Mouse (Mus musculus): ENCODE measurements around the gene Tenm3.

Tenm3 gene

DNA sequence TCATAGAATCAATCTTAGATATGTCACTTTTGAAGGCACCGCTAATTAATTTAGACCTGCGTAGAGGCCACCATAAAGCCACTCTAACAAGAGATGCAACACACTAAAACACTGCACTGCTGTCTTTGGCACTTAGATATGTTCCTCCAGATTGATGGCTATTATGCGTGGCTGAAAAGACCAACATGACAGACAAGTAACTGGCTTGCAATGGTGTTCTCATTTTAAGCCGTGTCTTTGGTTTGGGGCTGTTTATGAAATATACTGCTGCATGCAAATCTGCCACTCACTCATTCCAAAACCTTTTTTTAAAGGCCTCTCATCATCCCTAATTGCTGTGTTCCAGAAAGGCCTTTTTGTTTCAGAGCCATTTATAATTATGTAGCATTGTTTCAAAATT lies 398.1 kb downstream of the Tenm3 start:
- DNase-seq: no peak

DNA sequence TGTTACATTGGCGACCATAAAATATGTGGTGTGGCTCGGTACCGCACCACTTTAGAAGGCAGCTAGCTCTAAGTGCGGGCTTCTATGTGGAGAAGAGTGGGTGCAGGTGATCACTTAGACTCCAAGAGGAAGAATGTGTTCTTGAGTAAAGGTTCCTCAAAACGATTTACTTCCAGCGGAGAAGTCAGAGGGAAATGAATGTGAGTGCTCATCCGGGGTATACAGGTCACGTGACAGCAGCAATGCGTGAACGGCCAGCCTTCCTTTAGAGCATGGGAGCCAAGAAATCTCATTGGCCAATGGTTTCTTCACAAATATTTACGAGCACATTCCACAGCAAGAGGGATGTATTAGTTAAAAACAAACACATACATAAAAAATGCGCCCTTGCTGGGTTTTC lies 404.3 kb downstream of the Tenm3 start:
- DNase-seq: no peak

DNA sequence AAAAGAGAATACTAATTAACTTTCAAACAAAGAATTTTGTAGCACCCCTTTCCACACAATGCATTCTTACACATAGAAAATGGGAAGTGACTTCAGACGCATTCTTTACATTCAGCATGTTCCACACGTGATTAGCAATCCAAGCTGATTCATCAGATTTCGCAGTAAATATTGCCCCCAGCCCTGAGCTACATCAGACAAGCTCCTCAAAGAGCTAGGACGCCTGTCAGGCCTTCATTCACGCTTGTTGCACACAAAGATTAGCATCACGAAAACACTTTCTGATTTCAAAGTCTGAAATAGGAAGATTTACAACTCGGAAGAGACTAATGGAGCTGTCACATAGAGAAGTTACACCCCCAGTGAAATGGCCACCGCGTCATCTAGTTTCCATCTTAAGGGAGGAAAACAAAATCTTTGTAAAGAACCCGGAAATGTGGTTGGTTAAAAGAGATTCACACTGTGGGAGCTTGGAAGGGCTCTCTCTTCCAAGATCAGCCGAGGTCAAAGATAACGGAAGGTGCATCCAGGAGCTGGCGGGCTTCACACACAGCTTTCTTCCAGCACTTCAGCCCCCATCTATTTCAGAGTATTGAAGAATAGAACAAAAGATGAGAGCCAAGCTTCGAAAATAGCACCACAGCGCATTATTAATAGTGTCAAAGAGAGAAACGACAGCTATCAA lies 406.1 kb downstream of the Tenm3 start:
- no peak for DNase-seq

DNA sequence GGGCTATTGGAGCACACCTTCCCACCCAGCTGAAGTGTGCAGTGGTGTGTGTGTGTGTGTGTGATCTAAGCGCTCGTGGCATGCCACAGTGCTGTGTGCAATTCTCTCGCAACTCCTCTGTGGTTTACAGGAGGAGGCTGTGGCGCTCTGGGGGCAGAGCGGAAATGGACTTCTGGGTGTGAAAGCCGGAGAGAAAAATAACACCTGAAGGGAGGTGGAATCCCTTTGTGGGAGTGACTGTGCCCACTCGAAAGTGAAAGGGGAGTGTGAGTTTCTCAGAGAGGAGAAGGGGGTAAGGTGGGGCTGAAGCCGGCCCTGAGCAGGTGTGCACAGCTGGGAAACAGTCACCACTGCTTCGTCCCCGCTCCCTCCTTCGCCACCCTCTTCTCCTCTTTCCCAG lies 418.6 kb downstream of the Tenm3 start:
- DNase-seq: no peak

DNA sequence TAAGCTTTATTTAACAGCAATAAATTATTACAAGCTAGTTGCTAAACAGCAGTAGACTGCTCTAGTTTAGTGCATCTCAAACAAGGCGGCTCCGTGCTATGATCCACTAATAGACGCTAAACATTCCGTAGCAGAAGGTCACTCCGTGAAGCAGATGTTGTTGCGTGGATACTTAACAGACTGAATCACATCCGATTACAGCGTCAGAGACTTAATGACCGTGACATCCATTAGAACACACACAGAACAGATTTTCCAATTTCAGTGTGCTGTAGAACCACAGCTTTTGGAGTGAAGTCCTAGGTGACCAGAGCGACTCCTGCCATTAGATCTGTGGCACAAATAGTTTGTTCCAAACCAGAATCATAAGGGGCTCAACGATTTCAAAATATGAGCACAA lies 426.0 kb downstream of the Tenm3 start:
- no peak for DNase-seq

DNA sequence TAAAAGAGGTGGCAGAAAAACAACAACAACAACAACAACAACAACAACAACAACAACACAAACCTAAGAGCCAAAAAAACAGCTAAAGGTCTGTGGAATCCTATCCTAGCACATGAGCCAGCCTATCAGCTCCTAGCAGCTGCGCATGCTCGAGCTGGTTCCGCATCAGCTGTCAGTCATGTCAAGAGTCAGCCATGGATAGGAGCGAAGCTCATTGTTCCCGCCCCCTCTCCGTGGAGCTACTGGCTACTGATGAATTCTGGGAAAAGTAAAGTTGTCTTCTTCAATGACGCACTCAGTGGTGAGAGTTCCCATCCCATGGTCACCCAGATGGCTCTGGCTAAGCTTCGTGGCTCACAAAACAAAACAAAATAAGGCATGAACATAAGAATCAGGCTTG lies 432.8 kb downstream of the Tenm3 start:
- no peak for DNase-seq

DNA sequence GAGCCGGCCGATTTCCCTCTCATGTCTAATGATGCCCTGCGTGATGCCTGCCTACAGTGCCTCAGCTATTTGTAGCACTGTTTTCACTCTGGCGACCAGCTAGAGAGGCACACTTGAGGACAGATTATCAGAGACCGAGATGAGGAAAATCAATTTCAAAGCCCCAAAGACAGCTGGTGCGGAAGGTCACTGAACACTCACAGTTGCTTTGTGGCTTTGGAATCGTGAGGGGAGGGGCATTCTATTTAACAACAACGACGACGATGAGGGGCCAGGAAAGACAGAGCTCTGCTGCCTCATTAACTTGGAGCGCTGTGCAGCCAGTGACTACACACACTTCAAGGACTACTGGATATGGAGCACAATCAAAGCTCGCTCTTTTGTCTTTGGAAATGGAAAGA lies 443.2 kb downstream of the Tenm3 start:
- DNase-seq: no peak

DNA sequence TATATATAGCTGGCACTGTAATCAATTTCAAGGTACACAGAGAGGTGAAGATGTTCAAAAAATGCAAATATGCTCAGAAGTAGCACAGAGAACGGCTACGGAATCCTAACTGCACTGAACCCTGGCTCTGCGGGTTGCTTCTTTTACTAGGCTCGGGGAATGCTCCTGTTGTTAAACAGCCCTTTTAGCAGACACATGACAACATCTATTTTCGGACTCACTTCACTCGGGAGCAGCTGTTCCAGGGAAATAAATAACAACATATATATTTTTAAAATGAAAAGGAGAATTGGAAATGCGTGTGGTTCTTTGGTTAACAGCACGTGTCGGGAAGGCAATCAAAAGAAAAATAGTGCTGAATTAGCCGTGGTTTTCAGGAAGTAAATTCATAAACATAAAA lies 457.9 kb downstream of the Tenm3 start:
- no peak for DNase-seq

DNA sequence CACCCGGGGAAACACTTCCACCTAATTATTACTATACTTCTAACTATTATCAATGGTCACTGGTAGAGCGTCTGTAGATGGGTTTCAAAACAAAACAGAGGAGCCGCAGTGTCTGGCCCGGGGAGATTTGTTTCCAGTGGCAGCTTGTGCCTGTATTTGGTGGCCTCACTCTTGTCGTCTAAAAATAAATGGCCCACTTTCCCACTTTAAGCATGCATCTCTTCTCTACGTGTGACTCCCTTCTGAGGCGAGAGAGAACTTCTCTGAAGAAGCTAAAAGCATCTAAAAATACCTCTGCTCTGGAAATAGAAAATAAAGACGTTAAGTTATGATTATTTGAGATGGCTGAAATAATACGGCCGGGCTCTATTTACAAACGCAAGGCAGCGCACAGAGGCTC lies 463.7 kb downstream of the Tenm3 start:
- no peak for DNase-seq

DNA sequence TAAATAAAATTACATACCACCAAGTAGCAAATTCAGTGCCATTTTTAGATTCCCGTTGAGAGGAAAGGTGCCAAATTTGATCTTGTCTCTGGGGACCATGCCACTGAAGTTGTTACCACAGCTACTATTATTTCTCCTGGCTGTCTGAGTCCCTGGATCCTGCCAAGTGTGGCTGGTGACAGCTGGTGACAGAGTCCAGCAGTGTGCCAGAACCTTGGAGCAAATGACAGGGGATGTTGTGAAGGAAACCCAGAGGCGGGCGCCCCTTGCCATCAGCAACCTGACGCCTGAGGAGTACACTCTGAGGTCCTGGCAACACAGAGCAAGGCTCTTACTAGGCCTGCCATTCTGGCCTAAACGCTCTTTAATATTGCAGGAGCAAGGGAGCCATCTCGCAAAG lies 467.0 kb downstream of the Tenm3 start:
- peak; percentile 43 for DNase-seq

DNA sequence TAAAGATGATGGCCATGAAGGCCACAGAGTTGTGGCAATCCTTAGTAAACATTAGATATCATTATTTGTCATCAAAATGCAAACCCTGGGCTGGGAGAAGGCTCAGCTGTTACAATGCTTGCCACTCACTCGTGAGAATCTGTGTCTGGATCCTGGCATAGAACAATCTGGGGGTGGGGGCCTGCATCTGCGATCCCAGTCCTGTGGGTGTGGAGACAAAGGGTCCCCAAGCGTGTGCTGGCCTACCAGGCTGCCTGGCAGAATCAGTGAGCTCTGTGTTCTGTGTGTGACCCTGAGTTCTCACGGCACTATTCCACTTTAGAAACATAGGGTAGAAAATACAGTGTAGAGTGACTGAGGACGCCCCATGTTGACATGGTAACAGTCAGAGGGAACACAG lies 468.6 kb downstream of the Tenm3 start:
- no peak for DNase-seq

DNA sequence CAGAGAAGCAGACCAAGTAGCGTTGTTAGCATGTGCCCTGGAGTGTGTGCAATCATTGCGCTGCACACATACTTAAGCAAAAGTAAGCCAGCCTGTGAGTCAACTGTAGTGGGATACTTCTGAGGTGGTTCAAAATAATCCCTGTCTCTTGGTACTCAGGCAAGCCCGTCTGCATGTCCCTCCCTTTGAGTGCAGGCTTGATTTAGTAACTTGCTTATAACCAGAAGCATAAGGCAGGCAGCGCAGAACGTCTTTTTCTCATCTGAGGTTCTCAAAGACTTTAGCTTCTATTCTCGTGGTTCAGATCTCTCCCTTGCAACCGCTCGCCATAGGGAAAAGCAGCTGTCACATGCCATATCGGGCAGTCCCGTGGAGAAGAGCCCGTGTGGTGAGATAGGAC lies 470.3 kb downstream of the Tenm3 start:
- no peak for DNase-seq

DNA sequence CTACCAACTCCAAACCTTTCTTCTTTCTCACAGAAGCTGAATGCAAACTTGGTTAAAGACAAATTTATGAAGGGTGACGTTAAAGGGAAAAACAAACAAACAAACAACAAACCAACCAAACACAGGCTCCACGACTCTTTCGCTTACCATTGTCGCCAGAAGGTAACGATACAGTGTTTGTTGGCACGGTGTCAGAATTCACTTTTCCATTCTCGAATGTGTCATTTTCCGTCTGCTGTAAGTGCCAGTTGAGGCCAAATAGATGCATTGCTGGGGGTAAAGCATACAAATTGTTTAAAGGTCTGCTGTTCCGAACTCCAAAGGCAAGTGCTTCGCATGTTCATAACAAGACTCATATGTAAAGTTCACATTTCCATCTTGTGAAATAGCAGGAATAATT lies 476.6 kb downstream of the Tenm3 start:
- no peak for DNase-seq

DNA sequence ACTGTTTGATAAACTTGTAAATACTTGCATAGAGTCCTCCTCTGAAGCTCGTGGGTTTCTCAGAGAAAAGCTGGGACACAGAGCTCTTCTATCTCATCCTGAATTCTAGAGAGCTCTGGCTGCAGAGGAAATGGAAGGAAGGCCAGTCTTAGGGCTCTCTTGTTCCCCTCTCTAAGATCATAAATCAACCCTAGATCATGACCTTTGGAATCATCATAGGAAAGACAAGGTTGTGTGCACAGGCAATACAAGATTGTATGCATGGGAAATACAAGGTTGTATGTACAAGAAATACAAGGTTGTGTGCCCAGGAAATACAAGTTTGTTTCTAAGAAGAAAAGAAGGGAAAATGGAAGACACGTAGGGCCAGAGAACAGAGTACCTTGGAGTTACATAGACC lies 486.9 kb downstream of the Tenm3 start:
- no peak for DNase-seq

DNA sequence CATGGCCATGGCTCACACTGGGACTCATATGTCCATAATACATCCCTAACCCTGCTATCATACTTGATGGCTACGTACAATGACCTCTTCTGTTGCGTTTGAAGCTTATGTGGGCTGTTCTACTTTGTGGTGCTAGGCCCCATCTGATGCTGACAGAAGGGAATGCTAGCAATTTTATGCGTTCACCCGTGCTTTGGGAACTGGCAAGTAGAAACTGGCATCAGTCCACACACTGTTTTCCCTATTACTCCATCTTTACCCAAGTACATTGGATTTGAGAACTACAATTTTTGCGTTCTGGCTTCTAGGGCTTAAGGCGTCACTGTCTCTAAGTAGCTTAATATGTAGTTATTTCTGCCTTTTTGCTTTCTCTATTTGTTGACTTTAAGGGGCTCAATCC lies 490.3 kb downstream of the Tenm3 start:
- no peak for DNase-seq

DNA sequence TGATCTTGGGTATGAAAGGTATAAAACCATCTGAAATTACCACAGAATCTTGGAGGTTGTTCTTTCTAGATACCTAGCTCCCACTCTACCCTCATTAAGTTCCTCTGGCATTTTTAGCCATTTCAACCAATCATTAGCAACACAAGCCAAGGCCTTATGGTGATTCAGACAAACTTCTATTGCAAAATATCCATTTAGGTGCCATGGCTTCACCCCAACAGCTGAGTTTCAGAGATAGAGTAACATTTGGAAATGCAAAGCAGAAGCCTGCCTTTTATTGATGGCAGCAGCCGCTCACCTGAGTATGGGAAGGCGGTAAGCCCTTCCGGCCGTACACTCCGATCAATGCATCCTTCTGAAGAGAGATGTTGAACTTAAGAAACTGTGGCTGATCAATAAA lies 494.9 kb downstream of the Tenm3 start:
- DNase-seq: no peak

DNA sequence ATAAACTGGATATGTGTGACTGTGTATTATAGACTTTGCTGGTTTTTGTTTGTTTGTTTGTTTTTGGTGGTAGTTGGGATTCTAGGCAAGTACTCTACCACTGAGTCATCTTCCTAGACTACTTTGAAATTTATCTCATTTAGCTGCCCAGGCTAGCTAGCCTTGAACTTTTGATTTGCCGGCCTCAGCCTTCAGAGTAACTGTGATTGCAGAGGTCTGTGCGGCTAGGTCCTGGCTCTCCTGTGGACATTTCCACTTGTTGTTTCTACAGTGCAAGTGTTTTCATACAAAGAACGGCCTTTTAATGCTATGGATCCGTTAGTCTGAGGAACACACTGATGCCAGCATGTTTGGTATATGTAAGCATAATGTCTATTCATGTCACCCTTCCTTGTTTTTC lies 495.4 kb downstream of the Tenm3 start:
- no peak for DNase-seq

DNA sequence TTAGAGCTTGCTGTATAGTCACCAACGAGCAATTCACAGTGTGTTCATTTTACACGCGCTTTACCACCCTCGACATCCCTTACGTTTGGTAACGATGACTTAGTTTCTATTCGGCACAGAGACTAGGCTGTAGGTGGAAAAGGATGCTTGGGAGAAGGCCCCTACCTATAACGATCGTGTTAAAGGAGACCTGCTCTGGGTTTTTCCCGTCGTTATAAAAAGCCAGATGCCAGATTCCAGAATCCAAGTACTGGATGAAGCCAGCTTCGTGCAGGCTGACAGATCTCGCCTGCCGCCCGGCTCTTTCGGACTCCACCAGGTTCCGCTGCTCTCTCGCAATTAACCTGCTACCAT lies 500.7 kb downstream of the Tenm3 start:
- no peak for DNase-seq

DNA sequence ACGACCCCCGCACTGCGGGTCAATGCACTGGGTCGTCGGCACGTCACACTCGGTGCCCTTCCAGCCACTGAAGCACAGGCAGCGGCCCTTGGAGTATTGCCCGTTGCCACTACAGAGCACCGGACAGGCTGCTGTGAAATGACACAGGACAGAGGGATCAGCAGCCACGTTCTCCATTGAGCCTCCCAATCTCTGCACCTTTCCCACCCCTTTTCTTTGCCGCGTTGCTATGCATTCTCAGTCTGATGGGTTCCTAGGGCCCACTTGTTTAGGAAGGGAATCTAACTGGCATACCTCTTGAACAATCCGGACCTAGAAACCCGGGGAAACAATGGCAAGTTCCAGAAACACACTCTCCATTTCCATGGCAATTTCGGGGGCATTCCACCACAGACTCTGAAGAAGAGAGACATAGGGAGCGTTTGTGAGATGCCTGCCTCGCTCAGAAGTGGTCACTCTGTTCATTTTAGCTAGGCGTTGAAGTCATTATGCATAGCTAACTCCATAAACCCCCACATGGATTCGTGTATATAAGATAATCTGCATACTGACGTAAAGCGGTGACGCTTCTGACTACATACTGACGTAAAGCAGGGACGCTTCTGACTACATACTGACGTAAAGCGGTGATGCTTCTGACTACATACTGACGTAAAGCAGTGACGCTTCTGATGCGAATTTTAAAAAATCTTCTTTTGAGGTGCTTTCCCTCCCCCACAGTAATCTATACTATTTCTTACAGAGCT lies 501.3 kb downstream of the Tenm3 start:
- DNase-seq: peak; percentile 27

DNA sequence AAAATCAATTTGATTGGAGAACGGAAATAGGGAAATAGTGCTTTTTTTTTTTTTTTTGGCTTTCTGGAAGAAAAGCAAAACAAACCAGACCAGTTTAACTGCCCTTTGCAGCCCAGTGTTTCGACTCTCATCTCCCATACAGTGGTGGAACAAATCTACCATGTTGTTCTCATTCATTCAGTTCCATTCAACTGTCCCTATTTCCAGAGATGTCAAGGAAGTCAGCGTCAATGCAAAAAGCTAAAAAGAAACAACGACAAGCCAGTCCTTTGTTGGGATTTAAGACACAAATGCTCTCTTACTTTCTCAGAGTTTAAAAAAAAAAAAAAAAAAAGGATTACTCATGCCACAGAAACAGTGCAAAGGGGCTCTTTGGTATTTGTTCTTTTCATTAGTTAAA lies 502.1 kb downstream of the Tenm3 start:
- no peak for DNase-seq

DNA sequence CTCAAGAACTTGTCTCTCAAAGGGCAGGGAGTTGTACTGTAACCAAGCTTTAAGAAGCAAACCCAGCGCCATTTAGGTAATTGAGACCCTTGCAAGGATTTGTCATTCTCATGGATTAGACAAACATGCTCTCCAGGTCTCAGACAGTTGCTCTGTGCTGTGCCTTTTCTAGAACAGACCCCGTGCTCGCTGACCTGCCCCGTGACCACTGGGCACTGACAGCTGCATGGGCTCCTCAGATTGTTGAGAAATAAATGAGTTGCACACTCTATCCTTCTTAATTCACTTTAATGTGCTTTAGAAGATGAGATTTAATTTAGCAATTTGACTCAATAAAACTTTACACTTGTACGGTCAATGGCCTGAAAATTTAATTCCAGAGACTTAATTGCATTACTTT lies 502.5 kb downstream of the Tenm3 start:
- DNase-seq: no peak

DNA sequence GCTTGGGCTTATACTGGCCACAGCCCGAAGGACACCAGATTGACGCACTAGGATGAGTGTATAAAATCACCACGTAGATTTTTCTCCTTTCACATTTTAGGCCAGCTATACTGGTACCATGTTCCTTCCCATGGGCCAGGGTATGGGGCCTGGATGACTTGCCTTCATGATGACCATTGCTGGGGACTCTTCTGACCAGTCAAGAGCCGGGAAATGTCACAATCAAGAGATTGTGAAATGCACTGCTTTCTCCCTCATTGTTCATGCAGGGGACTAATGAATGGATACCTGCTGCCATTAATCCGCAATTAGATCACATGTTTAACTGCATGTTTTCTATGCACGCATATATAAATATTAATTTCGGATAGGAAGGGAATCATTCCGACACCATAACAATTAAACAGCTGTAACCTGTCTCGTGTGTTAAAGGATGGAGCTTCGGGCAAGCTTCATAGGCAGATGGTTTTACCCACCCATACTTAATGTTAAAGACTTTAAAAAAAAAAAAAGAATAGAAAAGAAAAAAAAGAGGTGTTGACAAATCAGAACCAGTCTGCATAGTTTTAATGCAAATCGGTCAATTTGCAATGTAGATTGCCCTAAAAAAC lies 521.0 kb downstream of the Tenm3 start:
- no peak for DNase-seq

DNA sequence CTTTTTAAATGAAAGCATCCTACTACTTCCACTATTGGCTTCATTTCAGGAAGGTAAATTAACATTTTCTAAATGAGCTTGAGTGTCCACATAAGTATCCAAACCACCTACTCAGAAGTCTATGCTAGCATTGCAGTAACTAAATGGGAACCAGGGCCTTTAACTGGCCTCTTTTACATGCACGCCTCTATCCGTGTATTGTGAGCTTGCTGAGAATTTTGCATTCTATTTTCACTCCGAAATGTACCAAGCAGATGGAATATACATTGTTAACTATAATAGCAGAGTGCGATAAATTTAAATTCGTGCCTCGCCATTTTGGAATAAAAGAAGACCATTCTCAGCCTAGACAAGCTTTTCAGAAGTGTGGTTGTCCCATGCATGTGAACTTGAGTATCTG lies 521.5 kb downstream of the Tenm3 start:
- DNase-seq: no peak

DNA sequence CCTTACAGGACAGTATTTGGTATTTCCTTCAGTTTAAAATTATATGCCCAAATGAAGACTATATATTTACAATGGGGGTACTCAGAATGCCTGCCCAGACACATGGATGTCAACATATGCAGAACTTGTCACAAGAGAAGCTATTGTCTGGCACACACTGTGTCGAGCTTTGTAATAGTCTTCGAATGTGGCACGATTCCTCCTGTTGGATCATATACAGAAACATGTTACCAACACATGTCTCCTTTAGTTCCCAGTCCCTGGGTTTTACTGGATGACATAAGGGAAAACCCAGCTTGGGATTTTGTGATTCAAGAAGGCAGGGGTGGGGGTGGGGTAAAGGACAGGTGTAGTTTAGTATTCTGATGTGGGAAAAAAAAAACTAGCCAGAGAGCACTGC lies 524.1 kb downstream of the Tenm3 start:
- DNase-seq: no peak

DNA sequence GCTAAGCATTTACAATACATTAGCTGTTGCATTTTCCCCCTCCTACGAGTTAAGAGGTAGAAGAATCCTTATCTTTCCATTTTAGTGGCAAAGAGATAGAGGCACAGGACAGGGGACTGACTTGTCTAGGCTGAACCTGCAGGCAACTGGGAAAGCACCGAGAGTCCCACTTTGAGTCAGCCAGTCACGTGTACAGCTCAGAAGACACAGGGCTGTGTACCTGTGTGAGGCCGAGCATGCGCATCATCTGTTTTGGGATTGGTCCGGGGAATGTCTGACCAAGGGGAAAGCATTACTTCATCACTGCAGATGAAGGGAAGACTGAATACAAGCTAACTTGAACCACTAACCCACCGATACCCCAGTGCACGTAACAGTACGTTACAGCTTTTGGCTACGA lies 526.3 kb downstream of the Tenm3 start:
- DNase-seq: no peak

Data from right cerebral cortex, postnatal 4 days (tissue).